Mouse (Mus musculus) granulocyte monocyte progenitor cell, adult 5-6 weeks (primary cell): ENCODE results near the gene Prrx2. TPM values are rescaled to one million over a fixed set of nuclear protein-coding genes. Genes with fewer than 3 reads are reported as not detected.
A peak's percentile ranks its signal among the peaks of the same experiment; 100 is the strongest.
"Not testable (repeated sequence)": the region's sequence is repeated elsewhere in the genome, so short reads cannot be mapped to it uniquely, and the experiment has no call there.

Experiments
- ATAC-seq: replicated peaks from 2 replicates; pipeline ENCODE4 v1.8.0; 2016; ENCODE audit warnings: mild to moderate bottlenecking, moderate TSS enrichment, inconsistent platforms; ENCODE audit not compliant: poor library complexity, severe bottlenecking
- total RNA-seq, 2 experiments: library from RNA; stranded (forward) in 1 of 2; stranded (reverse) in 1 of 2; fragments of 200-712, 200-1000 nt in 1 of 2; fragments of >200 nt in 1 of 2; fragmentation: Nextera tagmentation in 1 of 2; gene quantifications; 2 replicates each; pipeline ENCODE4 v1.2.3; 2014 to 2017

Prrx2 gene
- total RNA-seq, 2 experiments from 2014 or later, result not detected

DNA sequence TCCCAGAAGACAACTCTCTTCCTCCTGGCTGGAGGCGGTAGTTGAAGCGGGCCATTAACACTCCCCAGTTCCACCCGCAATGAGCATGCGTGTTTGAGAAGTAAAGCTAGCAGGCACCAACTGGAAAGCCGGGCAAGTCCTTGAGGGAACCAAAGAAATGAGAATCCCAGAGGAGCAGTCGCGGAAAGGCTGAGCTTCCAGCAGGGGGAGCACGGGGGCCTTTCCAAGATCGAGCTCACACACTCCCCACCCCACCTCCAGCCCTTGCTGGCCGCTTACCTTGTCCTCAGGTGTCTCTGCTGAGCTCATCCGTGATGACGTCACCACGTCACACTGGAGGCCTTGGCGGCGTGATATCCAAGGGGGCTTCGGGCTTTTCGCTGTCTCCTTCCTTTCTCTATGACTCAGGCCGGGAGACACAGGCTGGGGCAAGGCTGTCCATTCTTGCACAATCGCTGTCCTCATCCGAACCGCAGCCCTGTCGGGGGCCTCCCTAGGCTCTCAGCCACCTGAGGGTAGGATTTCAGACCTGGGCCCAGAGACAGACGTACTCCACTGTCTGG, 94.8 kb downstream of the Prrx2 start, which contains the start of gene Ptges:
Gene Ptges, minus strand, starts transcription at position 381 of the 563 bp plus-strand sequence.
- peak; percentile 63 for ATAC-seq

DNA sequence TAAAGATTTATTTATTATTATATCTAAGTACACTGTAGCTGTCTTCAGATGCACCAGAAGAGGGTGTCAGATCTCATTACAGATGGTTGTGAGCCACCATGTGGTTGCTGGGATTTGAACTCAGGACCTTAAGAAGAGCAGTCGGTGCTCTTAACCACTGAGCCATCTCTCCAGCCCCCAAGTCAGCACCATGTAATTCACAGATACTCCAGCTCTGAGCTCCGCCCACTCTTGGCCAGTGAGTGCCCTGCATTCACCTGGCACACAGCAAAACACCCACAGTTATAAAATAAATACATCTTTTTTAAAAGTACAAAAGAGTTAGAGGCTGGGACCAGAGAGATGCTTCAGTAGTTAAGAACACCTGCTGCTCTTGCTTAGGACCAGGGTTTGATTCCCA, 96.1 kb downstream of the Prrx2 start:
- not testable (repeated sequence) for ATAC-seq

Other genes with a start within 250 kb of the Prrx2 start
- gene Cstad, start 239.9 kb upstream of the Prrx2 start, total RNA-seq (2014; fragmentation: Nextera tagmentation), result not detected in 2 replicates
- gene Cstad, start 239.9 kb upstream of the Prrx2 start, total RNA-seq (2017), result not detected in 2 replicates
- not detected in 2 replicates for gene 1700001O22Rik, start 31.3 kb upstream of the Prrx2 start, total RNA-seq (2014; fragmentation: Nextera tagmentation)
- 0.73 TPM in 1 of 2 replicates, not detected in the other for gene 1700001O22Rik, start 31.3 kb upstream of the Prrx2 start, total RNA-seq (2017)
- gene Ntmt1, start 27.1 kb upstream of the Prrx2 start, total RNA-seq (2014; fragmentation: Nextera tagmentation), result 20.2 and 26.8 TPM in 2 replicates
- 16.2 and 18.6 TPM in 2 replicates for gene Ntmt1, start 27.1 kb upstream of the Prrx2 start, total RNA-seq (2017)
- 8.4 and 18.9 TPM in 2 replicates for gene Asb6, start 4.6 kb upstream of the Prrx2 start, total RNA-seq (2014; fragmentation: Nextera tagmentation)
- 12.2 and 27.1 TPM in 2 replicates for gene Asb6, start 4.6 kb upstream of the Prrx2 start, total RNA-seq (2017)
- 0.30 TPM in 1 of 2 replicates, not detected in the other for gene Ptges, start 94.9 kb downstream of the Prrx2 start, total RNA-seq (2014; fragmentation: Nextera tagmentation)
- 0.13 and 0.52 TPM in 2 replicates for gene Ptges, start 94.9 kb downstream of the Prrx2 start, total RNA-seq (2017)
- gene Tor1b, start 118.0 kb downstream of the Prrx2 start, total RNA-seq (2014; fragmentation: Nextera tagmentation), result 39.2 and 43.9 TPM in 2 replicates
- 33.9 and 37.7 TPM in 2 replicates for gene Tor1b, start 118.0 kb downstream of the Prrx2 start, total RNA-seq (2017)
- 72.9 and 76.1 TPM in 2 replicates for gene Tor1a, start 133.0 kb downstream of the Prrx2 start, total RNA-seq (2014; fragmentation: Nextera tagmentation)
- gene Tor1a, start 133.0 kb downstream of the Prrx2 start, total RNA-seq (2017), result 101 and 156 TPM in 2 replicates
- 35.9 and 42.6 TPM in 2 replicates for gene BC005624, start 147.2 kb downstream of the Prrx2 start, total RNA-seq (2014; fragmentation: Nextera tagmentation)
- 60.0 and 61.0 TPM in 2 replicates for gene BC005624, start 147.2 kb downstream of the Prrx2 start, total RNA-seq (2017)
- 5.2 and 10.0 TPM in 2 replicates for gene Usp20, start 147.3 kb downstream of the Prrx2 start, total RNA-seq (2014; fragmentation: Nextera tagmentation)
- 2.2 and 5.5 TPM in 2 replicates for gene Usp20, start 147.3 kb downstream of the Prrx2 start, total RNA-seq (2017)